Mouse (Mus musculus) bone marrow macrophage, adult 2 months (primary cell): ENCODE results near the gene Coq9. TPM values are rescaled to one million over a fixed set of nuclear protein-coding genes. Genes with fewer than 3 reads are reported as not detected.

Source experiments
- H3K27ac ChIP-seq: 2 replicates; pipeline ENCODE4 v1.5.1; 2012; ENCODE audit warnings: low read depth, low read length; ENCODE audit not compliant: insufficient read depth
- H3K4me1 ChIP-seq: 2 replicates; pipeline ENCODE4 v1.6.1; 2012; ENCODE audit warnings: low read length; ENCODE audit not compliant: control insufficient read depth, insufficient read depth
- H3K4me3 ChIP-seq: 2 replicates; pipeline ENCODE4 v1.5.1; 2012; ENCODE audit warnings: mild to moderate bottlenecking, low read length, moderate library complexity; ENCODE audit not compliant: insufficient read depth
- CTCF ChIP-seq: IDR thresholded peaks from 2 replicates; pipeline ENCODE4 v1.5.1; 2012; ENCODE audit warnings: low read depth, mild to moderate bottlenecking, low read length, moderate library complexity
- POLR2A ChIP-seq: IDR thresholded peaks from 2 replicates; pipeline ENCODE4 v1.6.1; 2012; ENCODE audit warnings: mild to moderate bottlenecking, low read depth, low read length, borderline replicate concordance
- polyA plus RNA-seq: library from polyadenylated mRNA; stranded (reverse); fragments of >200 nt; gene quantifications from 2 replicates; pipeline ENCODE4 v1.2.4, GENCODE M21; 2012; ENCODE audit not compliant: missing spikeins, insufficient read depth, insufficient read length

Gene Coq9
- polyA plus RNA-seq = 33.1 and 34.1 TPM in 2 replicates

DNA sequence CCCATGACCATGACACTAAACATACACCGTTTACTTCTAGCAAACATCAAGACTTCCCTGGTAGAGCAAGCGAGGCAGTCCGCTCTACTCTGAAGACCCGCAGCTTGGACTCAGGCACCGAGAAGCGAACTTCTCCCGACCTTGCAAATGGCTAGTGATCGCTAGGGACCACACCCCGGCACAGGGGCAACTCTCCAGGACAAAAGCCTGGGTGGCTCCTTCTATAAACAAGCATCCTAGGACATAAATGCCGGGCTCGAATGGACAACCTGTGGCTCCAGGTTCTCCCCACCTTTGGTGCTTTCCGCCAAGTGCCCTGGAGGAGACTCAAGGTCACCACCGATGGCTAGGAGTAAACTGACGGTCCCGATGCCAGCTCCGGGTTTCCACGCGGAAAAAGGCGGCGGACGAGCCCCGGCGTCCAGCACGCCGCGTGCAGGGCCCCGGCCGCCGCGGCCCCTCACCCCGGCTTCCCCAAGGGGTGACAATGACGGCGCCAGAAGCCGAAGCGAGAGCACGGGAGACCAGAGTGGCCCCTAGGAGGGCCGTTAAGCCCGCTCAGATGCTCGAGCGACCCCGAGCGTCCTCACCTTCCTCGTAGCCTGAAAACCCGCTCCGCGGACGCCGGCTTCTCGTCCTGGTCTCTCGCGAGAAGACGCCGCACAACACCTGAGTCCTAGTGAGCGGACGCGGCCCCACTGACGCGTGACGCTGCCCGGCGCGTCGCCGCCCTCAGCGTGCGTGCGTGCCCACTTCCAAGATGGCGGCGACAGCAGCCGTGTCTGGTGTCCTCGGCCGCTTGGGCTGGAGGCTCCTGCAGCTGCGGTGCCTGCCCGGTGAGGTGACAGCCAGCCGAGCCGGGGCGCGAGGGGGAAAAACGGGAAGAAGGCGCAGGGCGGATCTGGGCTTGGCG is at the start of gene Coq9, which contains the start of gene Ciapin1:
Gene Coq9 (plus strand): TSS at position 660 of the 913 bp plus-strand sequence.
Gene Ciapin1 (minus strand): TSS at position 697 of the 913 bp plus-strand sequence.
- peak within 1 kb of the TSS; percentile 67 for H3K27ac ChIP-seq
- H3K4me1 ChIP-seq = peaks cover 13% of the 10 kb centered on the region
- peak within 1 kb of the TSS; percentile 74 for H3K4me3 ChIP-seq
- TF ChIP-seq CTCF (no peak), POLR2A (no peak)

DNA sequence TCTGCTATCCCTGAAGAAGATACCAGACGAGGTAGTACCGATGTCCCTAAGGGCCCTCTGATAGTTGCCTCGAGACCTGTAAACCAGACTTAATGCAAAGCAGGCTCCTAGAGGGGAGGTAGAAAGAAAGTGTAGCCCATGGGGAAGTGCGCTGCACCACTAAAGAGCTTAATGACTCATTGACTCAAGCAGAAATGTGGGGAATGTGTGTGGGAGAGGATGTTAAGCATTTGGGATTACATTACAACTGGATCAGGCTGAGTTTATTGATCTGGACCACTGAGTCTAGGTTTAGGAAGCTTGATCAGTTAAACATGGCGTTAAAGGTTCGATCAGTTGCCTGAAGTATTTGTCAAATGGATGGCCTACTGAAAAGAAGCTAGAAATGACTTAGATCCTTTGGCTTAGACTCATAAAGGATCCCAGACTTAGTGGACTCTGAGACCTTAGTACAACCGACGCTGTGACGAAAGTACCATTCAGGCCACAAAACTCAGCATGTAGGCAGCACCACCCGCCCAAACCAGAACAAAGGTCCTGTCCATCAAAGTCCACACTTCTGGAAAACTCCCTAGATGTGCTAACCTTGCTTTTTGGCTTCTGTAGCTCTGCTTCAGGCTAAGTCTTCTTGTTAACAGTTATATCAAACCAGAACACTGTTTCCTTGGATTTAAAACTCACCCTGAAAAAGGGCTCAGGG is 48.7 kb upstream of the Coq9 start:
- H3K4me1 ChIP-seq = peaks cover 3% of the 10 kb centered on the region
- H3K27ac ChIP-seq = no peak overlapping the region
- TF ChIP-seq POLR2A (no peak), CTCF (no peak)
- H3K4me3 ChIP-seq = no peak overlapping the region

DNA sequence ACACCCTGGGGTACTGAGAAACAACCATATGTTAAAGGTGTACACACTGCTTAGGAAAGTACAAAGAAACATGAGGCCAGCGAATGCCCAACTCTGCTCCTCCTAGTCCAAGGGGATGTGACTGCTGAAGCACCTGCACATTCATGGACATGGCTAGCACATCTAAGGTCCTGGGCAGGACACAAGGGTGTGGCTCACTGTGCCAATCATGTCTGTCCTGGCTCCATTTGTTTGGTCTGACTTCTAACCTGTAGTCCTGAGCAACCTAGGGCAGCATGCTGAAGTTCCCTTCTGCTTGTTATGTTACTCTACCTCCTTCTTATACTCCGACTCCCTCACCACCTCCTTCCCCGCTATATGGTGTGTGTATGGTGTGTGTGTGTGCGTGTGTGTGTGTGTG is 43.8 kb upstream of the Coq9 start:
- no peak overlapping the region for H3K4me3 ChIP-seq
- H3K27ac ChIP-seq = no peak overlapping the region
- H3K4me1 ChIP-seq = no peaks in the 10 kb centered on the region
- TF ChIP-seq POLR2A = no peak
- TF ChIP-seq CTCF = no peak

DNA sequence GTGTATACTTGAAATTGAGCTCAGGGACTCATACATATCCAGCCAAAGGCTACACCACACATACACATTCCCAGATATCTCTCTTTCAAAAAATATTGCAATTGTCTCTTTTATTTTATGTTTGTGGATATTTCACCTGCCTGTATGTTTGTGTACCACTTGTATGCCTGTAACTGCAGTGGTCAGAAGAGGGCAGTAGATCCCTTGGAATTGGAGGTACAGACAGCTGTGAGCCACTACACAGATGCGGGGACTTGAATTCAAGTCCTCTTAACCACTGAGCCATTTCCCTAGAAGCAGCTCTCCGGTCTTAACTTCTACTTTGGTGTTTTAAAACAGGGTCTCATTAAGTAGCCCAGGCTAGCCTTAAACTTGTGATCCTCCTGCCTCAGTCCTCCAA is 43.3 kb upstream of the Coq9 start:
- TF ChIP-seq POLR2A = no peak
- no peaks in the 10 kb centered on the region for H3K4me1 ChIP-seq
- no peak overlapping the region for H3K27ac ChIP-seq
- no peak overlapping the region for H3K4me3 ChIP-seq

DNA sequence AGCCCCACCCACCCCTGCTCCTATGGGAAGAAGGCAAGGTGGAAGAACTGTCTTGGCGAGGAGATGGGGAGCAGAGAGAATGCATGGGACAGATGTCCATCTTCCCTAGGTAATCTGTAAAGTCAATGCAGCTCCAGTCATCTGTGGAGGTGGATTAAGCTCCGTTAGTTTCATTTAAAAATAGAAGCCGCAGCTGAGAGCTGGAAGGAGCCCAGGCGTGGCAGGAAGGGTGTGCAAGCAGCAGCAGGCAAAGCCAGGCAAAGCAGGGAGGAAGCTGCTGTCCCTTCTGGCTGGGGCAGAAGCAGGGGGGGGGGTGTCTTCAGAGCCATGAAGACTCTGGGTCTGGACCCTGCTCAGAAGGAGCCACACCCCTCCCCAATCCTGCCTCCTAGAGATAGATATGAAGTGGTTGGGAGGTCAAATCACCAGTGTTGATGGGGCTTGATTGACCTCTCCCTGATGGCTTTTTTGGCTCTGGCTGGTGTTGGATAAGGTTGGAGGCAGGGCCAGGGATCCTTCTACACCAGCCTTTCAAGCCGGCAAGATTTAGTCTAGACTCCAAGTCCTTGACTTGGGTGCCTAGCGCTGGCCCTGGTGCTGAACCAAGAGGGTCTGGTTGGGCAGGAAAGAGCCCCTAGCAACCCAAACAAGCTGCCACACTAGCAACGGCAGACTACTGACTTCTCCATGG is 37.7 kb upstream of the Coq9 start:
- no peak for TF ChIP-seq POLR2A
- Histone ChIP-seq H3K4me1 (peaks cover 13% of the 10 kb centered on the region), H3K27ac (no peak overlapping the region), H3K4me3 (no peak overlapping the region)

DNA sequence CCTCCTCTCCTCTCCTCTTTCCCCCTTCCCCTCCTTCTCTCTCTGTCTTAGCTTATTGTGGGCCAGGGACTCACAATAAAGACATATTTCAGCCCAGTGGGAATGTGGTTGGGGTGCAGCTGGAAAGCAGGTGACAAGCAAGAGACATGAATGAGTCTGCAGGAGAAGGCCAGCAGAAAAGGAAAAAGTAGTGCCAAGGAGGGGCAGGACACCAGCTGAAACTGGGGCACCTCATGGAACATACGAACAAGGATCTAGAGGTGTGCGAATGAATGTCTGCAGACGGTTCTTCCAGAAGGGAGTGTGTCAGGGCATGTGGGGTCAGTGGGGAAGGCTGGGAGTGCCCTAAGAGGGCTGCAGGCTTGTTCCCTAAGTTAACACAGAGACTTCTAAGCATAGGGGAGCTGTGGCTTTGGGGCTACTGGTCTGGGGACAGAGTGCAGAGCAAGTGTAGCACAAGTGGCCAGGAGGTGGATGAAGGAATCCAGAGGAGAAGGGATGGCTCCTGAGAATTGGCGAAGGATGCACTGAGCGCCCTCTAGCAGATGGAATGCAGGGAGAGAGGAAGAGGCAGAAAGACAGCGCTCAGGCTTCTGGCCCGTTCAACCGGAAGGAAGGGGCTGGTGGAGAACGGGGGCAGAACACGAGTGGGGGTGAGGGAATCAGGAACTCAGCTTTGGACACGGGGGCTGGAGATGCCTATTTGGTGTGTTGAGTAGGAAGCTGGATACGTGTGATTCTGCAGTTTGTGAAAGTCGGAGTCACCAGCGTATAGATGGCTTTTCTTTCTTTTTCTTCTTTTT is 36.6 kb upstream of the Coq9 start:
- TF ChIP-seq CTCF (no peak), POLR2A (no peak)
- Histone ChIP-seq H3K4me1 (peaks cover 13% of the 10 kb centered on the region), H3K27ac (no peak overlapping the region), H3K4me3 (peak overlapping the region; percentile 9; the same call in 1 of the 2 replicates)

DNA sequence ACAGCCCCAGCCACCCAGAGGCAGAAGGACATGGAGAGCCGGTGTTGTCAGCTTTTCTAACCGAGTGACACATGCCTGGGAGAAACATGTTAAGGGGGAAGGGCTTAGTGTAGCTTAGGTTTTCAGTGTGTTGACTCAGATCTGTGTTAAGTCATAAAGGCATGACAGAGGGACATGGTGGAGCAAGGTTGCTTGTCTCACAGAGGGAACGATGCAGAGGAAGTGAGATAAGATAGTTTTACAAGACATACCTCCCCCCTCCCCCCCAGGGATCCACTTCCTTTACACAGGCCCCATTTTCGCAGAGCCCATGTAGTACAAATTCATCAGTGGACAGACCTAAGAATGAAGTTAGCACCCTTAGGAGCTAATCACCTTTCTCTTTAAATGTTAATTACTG is 35.7 kb upstream of the Coq9 start:
- no peak overlapping the region for H3K4me3 ChIP-seq
- no peak overlapping the region for H3K27ac ChIP-seq
- peaks cover 13% of the 10 kb centered on the region for H3K4me1 ChIP-seq
- TF ChIP-seq POLR2A = no peak
- TF ChIP-seq CTCF = no peak

DNA sequence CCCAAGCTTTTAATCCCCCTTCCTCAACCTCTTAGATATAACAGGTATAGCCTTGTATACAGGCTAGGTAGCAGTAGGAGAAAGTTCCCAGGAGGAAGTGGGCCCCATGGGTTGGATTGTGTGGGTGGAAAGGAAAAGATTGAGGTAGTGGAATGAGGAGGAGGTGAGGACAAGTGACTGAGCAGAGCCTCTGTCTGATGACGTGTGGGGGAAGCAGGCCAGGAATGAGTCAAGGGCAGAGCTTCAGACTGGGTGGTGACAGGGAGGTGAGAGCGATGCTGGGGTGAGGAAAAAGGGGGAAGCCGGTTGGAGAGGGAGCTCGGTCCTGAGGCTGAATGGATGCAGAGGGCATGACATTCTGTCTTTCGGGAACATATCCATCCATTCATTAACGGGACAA is 34.6 kb upstream of the Coq9 start:
- H3K27ac ChIP-seq = no peak overlapping the region
- TF ChIP-seq POLR2A (no peak), CTCF (no peak)
- no peak overlapping the region for H3K4me3 ChIP-seq
- H3K4me1 ChIP-seq = peaks cover 13% of the 10 kb centered on the region
